Mouse (Mus musculus): ENCODE data around the gene Tmem238l. TPM values are rescaled to one million over a fixed set of nuclear protein-coding genes. Genes with fewer than 3 reads are reported as not detected.

Tmem238l gene
- polyA plus RNA-seq (2016; fragmentation: Nextera tagmentation; extraction: Ambion mirVana) = not detected in 2 replicates

DNA sequence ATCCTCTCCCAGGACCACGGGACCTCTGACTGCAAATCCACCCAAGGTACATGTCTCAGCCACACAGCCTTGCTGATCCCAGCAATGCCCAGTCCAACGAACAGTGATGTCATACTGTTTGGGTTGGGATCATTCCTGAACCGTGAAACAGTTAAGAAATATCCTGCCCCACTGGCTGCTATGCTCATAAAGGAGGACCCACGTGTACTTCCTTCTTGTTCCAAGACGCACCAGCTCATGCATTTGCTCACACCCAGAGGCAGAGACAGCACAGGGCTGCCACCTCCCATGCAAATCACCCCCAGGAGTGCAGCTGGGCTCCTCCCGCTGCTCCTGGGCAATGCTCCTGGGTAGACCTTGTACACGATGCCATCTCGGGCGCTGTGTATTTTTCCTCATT is at the start of gene Tmem238l:
Tmem238l (plus strand) TSS at position 336 of the 400 bp plus-strand sequence.
- no peak within 1 kb of the TSS for H3K4me3 ChIP-seq
- DNase-seq (ENCODE audit: low spot score) = no peak

DNA sequence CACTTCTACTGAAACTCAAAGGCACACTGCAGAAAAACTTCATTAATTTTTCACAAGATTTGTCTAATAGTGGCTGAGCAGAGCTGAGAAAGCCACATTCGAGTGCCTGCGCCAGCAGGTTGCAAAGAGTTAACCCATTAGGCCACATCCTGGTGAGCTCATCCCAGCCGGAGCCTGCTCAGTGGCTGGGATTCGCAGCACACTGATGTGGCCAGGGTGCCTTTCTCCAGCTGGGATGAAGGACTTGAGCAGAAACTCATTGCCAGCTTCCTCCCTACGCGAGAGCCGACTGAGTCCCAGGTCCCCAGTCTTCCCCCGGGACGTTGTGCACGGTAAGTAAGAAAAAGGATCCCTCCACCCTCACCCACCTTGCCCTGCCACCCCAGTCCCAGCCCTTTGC is 44.6 kb upstream of the Tmem238l start, which contains the start of gene Pirt:
Pirt (plus strand) TSS at position 171 of the 400 bp plus-strand sequence.
- Histone ChIP-seq H3K36me3 (no peaks in the 10 kb centered on the region), H3K27ac (no peak within 1 kb of the TSS), H3K27me3 (ENCODE audit: low read depth, poor library complexity, severe bottlenecking) (peaks cover 17% of the 10 kb centered on the region; the same call in 1 of the 2 replicates), H3K4me1 (no peaks in the 10 kb centered on the region), H3K9me3 (replicated peaks) (no peaks in the 10 kb centered on the region), H3K4me3 (no peak within 1 kb of the TSS)
- no peak for DNase-seq (ENCODE audit: low spot score)
- 53% methylated on average over 10 of the region's 10 CpGs for WGBS

More for the DNA sequence above, at the start of gene Tmem238l:
- H3K36me3 ChIP-seq = no peaks in the 10 kb centered on the region
- H3K27me3 ChIP-seq (ENCODE audit: low read depth, poor library complexity, severe bottlenecking) = no peaks in the 10 kb centered on the region
- WGBS = 85% methylated on average over 9 of the region's 9 CpGs
- H3K9me3 ChIP-seq (replicated peaks) = no peaks in the 10 kb centered on the region
- no peak within 1 kb of the TSS for H3K27ac ChIP-seq
- H3K4me1 ChIP-seq = no peaks in the 10 kb centered on the region

DNA sequence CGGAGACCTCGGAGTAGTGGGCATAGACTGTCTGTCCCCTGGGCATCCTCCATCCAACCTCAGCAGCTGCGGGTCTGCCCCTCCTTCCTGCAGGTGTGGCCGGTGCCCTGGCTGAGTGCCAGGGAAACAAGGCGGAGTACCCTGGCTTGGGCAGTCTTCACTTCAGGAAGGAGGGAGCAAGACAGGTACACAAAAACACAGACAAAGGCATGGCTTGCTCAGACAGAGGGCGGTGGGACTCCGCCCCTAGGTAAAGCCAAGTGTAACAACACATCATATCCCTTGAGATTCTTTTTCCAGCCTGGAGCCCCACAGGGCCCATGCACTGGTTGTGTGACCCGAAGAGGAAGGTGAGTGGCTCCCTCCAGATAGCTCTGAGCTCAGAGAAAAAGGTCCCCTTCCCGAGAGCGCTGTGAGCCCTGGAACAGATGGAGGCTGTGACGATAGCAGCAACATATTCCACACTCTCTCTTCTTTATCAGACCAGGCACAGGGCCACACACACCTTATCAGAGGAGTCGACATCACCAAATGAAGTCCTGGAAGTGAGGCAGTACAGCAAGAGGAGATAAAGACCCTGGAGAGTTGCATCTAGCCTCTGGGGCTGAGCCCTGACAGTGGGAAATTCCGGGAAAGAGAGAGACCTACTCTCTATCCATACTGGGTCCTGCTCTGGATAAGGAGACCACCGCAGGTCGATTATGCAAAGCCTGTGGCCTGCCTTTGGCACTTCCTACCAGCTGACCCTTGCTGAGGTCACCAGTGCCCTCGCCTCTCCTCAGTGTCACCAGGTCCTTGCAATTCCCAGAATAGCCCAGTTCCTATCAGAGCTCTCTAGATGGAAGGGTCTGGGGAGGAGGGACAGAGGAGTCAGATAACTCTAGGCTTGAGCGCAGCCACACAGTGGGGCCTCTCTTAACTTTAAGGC is 43.6 kb upstream of the Tmem238l start:
- Histone ChIP-seq H3K4me3 (no peak overlapping the region), H3K27ac (no peak overlapping the region)
- 53% methylated on average over 17 of the region's 17 CpGs for WGBS

GRCm38 (mm10) chr11:66914249-66914648 is 42.2 kb upstream of the Tmem238l start:
- peaks cover 17% of the 10 kb centered on the region; the same call in 1 of the 2 replicates for H3K27me3 ChIP-seq (ENCODE audit: low read depth, poor library complexity, severe bottlenecking)
- no peak overlapping the region for H3K4me3 ChIP-seq
- H3K27ac ChIP-seq = no peak overlapping the region
- H3K36me3 ChIP-seq = no peaks in the 10 kb centered on the region
- 33% methylated on average over 3 of the region's 3 CpGs for WGBS
- peak; percentile 43 for DNase-seq (ENCODE audit: low spot score)
- no peaks in the 10 kb centered on the region for H3K4me1 ChIP-seq
- no peaks in the 10 kb centered on the region for H3K9me3 ChIP-seq (replicated peaks)

More for the DNA sequence above, 43.6 kb upstream of the Tmem238l start:
- Histone ChIP-seq H3K27me3 (ENCODE audit: low read depth, poor library complexity, severe bottlenecking) (peaks cover 17% of the 10 kb centered on the region; the same call in 1 of the 2 replicates), H3K4me1 (no peaks in the 10 kb centered on the region), H3K36me3 (no peaks in the 10 kb centered on the region), H3K9me3 (replicated peaks) (no peaks in the 10 kb centered on the region)
- DNase-seq (ENCODE audit: low spot score) = no peak

DNA sequence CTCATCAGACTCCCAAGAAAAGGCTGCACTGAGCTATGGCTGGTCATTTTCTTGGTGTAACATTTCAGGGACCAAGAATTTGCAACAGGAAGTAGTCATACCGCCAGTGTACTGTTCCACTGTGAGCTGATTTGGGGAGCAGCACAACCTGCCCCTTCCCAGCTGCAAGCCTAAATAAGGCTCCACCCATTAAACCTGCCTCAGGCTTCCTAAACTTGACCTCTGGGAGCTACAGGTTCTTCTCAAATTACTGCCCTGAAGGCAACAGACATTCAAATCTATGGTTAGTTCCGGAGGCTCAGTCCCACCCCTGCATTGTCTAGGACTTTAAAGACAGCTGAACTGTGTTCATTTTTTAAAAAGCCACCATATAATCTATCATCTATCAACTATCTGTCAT is 36.4 kb upstream of the Tmem238l start:
- Histone ChIP-seq H3K4me3 (no peak overlapping the region), H3K27me3 (ENCODE audit: low read depth, poor library complexity, severe bottlenecking) (no peaks in the 10 kb centered on the region), H3K36me3 (no peaks in the 10 kb centered on the region), H3K27ac (no peak overlapping the region), H3K4me1 (peaks cover 6% of the 10 kb centered on the region), H3K9me3 (replicated peaks) (no peaks in the 10 kb centered on the region)
- 70% methylated on average over 2 of the region's 2 CpGs for WGBS
- no peak for DNase-seq (ENCODE audit: low spot score)

DNA sequence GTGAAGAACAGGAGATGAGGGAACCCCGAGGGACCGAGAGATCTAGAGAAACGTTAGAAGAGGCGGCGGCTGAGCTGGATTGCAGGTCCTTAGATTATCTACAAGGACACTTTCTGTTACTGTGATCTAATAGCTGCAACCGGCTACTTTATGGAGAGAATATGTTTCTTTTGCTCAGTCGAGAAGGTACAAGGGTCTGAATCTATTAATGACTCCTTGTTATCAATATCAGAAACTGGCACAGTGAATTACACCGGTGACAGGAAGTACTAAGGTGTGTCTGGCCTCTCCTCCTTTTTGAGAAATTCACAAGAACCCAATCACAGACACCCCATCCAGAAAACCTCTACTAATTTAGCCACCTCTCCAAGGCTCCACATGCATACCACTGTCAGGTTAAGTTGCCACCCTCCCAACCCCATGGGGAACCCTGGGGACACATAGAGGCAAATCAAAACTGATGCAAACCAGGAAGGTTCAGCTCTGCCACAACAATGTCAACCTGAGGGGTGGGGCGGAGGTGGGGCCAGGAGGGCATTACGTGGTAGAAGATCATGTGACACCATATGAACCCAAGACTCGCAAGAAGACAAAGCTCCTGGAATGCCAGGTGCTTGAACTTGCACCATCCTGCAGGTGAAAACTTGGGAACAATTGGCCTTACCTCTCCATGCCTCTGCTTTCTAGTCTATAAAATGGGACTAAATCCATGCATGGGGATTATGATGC is 32.2 kb upstream of the Tmem238l start:
- Histone ChIP-seq H3K4me1 (peaks cover 6% of the 10 kb centered on the region), H3K4me3 (no peak overlapping the region), H3K27me3 (ENCODE audit: low read depth, poor library complexity, severe bottlenecking) (no peaks in the 10 kb centered on the region), H3K9me3 (replicated peaks) (no peaks in the 10 kb centered on the region), H3K36me3 (no peaks in the 10 kb centered on the region), H3K27ac (no peak overlapping the region)
- DNase-seq (ENCODE audit: low spot score) = no peak
- 86% methylated on average over 11 of the region's 11 CpGs for WGBS

GRCm38 (mm10) chr11:66928311-66928710 is 28.1 kb upstream of the Tmem238l start:
- H3K4me3 ChIP-seq = no peak overlapping the region
- no peaks in the 10 kb centered on the region for H3K4me1 ChIP-seq
- H3K9me3 ChIP-seq (replicated peaks) = no peaks in the 10 kb centered on the region
- no peak for DNase-seq (ENCODE audit: low spot score)
- H3K36me3 ChIP-seq = no peaks in the 10 kb centered on the region
- H3K27ac ChIP-seq = no peak overlapping the region
- H3K27me3 ChIP-seq (ENCODE audit: low read depth, poor library complexity, severe bottlenecking) = no peaks in the 10 kb centered on the region
- WGBS = 79% methylated on average over 3 of the region's 3 CpGs

DNA sequence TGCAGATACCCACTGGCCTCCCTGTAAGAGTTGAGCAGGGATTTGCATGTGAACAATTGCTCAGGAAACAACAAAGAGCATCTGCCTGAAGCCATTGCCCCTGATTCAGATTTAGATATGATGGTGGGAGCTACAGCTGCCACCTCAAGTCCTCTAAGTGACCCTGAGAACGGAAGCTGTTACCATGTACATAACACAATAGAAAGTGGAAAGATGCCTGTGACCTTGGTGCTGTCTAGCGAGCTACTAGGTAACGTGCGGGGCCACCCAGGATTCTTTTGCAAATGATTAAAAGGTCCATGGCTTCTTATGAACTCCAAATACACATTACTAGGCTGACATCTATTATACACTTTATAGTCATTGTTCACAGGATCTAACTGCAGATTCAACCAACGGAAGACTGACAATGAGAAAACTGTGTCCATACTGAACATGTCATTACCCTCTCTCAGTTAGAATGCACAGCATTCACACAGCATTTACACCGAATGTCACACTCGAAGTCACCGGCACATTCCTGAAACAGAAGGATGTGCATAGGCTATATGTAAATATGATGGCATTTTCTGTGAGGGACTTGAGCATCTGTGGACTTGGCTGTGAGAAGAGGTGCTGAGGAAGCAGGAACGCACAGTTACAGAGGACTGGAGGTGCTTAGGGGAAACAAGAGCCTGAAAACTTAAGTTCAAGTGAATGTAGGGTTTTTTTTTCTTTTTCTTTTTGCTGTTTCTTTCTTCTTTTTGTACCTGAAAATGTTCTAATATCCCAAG is 23.4 kb upstream of the Tmem238l start:
- DNase-seq (ENCODE audit: low spot score) = no peak
- H3K4me3 ChIP-seq = no peak overlapping the region
- no peaks in the 10 kb centered on the region for H3K4me1 ChIP-seq
- 87% methylated on average over 9 of the region's 9 CpGs for WGBS
- no peak overlapping the region for H3K27ac ChIP-seq
- H3K9me3 ChIP-seq (replicated peaks) = no peaks in the 10 kb centered on the region
- H3K36me3 ChIP-seq = no peaks in the 10 kb centered on the region
- no peaks in the 10 kb centered on the region for H3K27me3 ChIP-seq (ENCODE audit: low read depth, poor library complexity, severe bottlenecking)

DNA sequence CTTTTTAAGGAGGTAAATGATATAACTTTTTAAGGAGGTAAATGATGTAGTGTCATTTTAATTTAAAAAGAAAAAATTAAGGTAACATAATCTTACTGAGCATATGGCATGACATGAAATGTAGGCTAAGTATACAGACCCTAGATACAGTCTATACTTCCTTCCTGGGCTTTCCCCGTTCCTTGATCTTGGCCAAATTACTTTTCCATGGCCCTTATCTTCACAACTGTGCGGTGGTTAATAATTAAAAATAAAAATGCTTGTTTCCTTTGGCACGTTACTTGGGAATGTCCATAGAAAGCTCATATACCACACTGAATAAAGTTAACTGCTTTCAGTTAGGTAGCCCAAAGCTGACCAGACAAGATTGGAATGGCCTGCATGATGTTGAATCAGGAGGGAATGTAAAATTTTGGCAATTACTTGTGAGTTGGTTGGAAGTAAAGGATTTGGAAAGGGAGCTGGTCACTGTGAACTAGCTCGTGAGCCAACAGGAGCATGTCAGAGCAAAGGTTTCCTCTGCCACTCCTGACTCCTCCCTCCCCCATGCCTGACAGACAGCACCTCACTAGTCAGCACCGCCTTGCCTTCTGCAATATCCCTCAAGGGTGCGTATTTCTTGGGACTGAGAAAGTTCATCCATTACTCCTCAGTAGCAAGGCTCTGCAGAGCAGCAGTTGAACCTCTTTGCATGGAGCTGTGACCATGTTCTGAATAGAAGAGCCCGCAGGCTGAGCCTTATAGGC is 21.8 kb upstream of the Tmem238l start:
- H3K4me1 ChIP-seq = no peaks in the 10 kb centered on the region
- no peaks in the 10 kb centered on the region for H3K36me3 ChIP-seq
- H3K9me3 ChIP-seq (replicated peaks) = no peaks in the 10 kb centered on the region
- no peak for DNase-seq (ENCODE audit: low spot score)
- 82% methylated on average over 7 of the region's 7 CpGs for WGBS
- H3K27me3 ChIP-seq (ENCODE audit: low read depth, poor library complexity, severe bottlenecking) = no peaks in the 10 kb centered on the region
- no peak overlapping the region for H3K4me3 ChIP-seq
- no peak overlapping the region for H3K27ac ChIP-seq

DNA sequence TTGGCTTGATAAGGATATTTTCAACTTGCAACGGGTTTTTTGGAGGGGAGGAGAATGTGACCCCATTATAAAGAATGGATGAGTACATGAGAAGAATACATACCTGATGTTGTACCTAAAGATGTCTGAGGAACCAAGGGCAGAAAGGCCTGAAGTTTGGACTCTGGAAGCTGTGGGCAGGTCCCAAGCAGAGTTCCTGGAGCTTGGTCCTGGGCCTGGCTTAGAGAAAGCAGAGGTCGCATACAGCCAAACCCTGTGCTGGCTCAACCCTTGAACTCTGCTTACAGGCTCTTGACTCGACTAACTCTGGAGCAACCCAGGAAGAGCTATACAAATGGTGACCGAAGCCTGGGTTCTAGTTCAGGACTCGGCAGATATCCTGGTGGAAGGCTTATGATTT is 14.4 kb upstream of the Tmem238l start:
- Histone ChIP-seq H3K4me3 (no peak overlapping the region), H3K9me3 (replicated peaks) (no peaks in the 10 kb centered on the region), H3K36me3 (no peaks in the 10 kb centered on the region), H3K27ac (no peak overlapping the region), H3K4me1 (no peaks in the 10 kb centered on the region), H3K27me3 (ENCODE audit: low read depth, poor library complexity, severe bottlenecking) (no peaks in the 10 kb centered on the region)
- DNase-seq (ENCODE audit: low spot score) = no peak
- WGBS = 92% methylated on average over 5 of the region's 5 CpGs

- H3K27ac ChIP-seq = no peak overlapping the region
- H3K4me1 ChIP-seq = no peaks in the 10 kb centered on the region
- H3K36me3 ChIP-seq = no peaks in the 10 kb centered on the region
- no peaks in the 10 kb centered on the region for H3K9me3 ChIP-seq (replicated peaks)
- WGBS = 76% methylated on average over 2 of the region's 2 CpGs
- DNase-seq (ENCODE audit: low spot score) = no peak
- H3K4me3 ChIP-seq = no peak overlapping the region
- no peaks in the 10 kb centered on the region for H3K27me3 ChIP-seq (ENCODE audit: low read depth, poor library complexity, severe bottlenecking)
Measured at GRCm38 (mm10) chr11:66945224-66945767, 11.1 kb upstream of the Tmem238l start.

GRCm38 (mm10) chr11:66946521-66946920 is 9.9 kb upstream of the Tmem238l start:
- Histone ChIP-seq H3K9me3 (replicated peaks) (no peaks in the 10 kb centered on the region), H3K27ac (no peak overlapping the region), H3K4me1 (no peaks in the 10 kb centered on the region), H3K27me3 (ENCODE audit: low read depth, poor library complexity, severe bottlenecking) (no peaks in the 10 kb centered on the region), H3K4me3 (no peak overlapping the region), H3K36me3 (no peaks in the 10 kb centered on the region)
- no peak for DNase-seq (ENCODE audit: low spot score)
- WGBS = 80% methylated on average over 6 of the region's 6 CpGs
